Mouse (Mus musculus): ENCODE results near the gene Spam1.

The Spam1 gene

GRCm38 (mm10) chr6:24790888-24791287 is at the start of gene Spam1:
Gene Spam1, plus strand, starts transcription at chr6:24791188.
- no peak for DNase-seq (ENCODE audit: low spot score in 2 of 2)

- DNase-seq (ENCODE audit: low spot score in 2 of 2) = no peak
Observed at GRCm38 (mm10) chr6:24748029-24748428, 43.0 kb upstream of the Spam1 start, which contains the start of gene Hyal4. Gene Hyal4, plus strand, starts transcription at chr6:24748329.

GRCm38 (mm10) chr6:24759281-24759680 is 31.7 kb upstream of the Spam1 start:
- DNase-seq (ENCODE audit: low spot score in 2 of 2) = no peak

- no peak for DNase-seq (ENCODE audit: low spot score in 2 of 2)
Observed at GRCm38 (mm10) chr6:24766261-24766660, 24.7 kb upstream of the Spam1 start.

GRCm38 (mm10) chr6:24779182-24779581 is 11.8 kb upstream of the Spam1 start:
- no peak for DNase-seq (ENCODE audit: low spot score in 2 of 2)

- no peak for DNase-seq (ENCODE audit: low spot score in 2 of 2)
Observed at GRCm38 (mm10) chr6:24822070-24822469, 31.1 kb downstream of the Spam1 start.

Measured in frontal cortex, postnatal 10 days (tissue).